Mouse (Mus musculus): ENCODE measurements around the gene Olfr1122.

GRCm38 (mm10) chr2:87354515-87354914, 31.1 kb upstream of the Olfr1122 start, which contains the start of gene Olfr1120:
- TF ChIP-seq CTCF (IDR thresholded peaks at IDR 0.05; ENCODE audit: low read depth, low read length) (no peak), GATA1 (IDR thresholded peaks at IDR 0.05; ENCODE audit: borderline replicate concordance, low read length) (no peak), POLR2AphosphoS5 (IDR thresholded peaks at IDR 0.05; ENCODE audit: insufficient replicate concordance, low read depth, low read length) (no peak)
